Mouse (Mus musculus) lung, embryonic 16.5 days (tissue): ENCODE results near the gene AU018091. TPM values are rescaled to one million over a fixed set of nuclear protein-coding genes. Genes with fewer than 3 reads are reported as not detected.
A peak's percentile ranks its signal among the peaks of the same experiment; 100 is the strongest.
"Not testable (repeated sequence)": the region's sequence is repeated elsewhere in the genome, so short reads cannot be mapped to it uniquely, and the experiment has no call there.

ENCODE experiments used
- ATAC-seq: fragments of 200-750 bp; cut with Nextera tagmentation; 2 replicates; pipeline ENCODE4 v1.8.0; 2017; ENCODE audit warnings: low read depth, mild to moderate bottlenecking, moderate library complexity
- H3K27ac ChIP-seq: fragments of 300-500 bp; sonication (generic); 2 replicates; pipeline ENCODE4 v1.5.1; 2014; ENCODE audit warnings: mild to moderate bottlenecking, control low read depth, low read length
- H3K27me3 ChIP-seq: fragments of 300-500 bp; sonication (generic); 2 replicates; pipeline ENCODE4 v1.6.1; 2014; ENCODE audit warnings: low read depth, low read length, mixed read lengths; ENCODE audit not compliant: control insufficient read depth, insufficient read depth
- H3K36me3 ChIP-seq: fragments of 300-500 bp; sonication (generic); 2 replicates; pipeline ENCODE4 v1.6.1; 2014; ENCODE audit warnings: low read length; ENCODE audit not compliant: control insufficient read depth, insufficient read depth
- H3K4me1 ChIP-seq: fragments of 300-500 bp; sonication (generic); replicated peaks from 2 replicates; pipeline ENCODE4 v1.6.1; 2014; ENCODE audit warnings: low read length, mixed read lengths; ENCODE audit not compliant: control insufficient read depth, insufficient read depth
- H3K4me2 ChIP-seq: fragments of 300-500 bp; sonication (generic); 2 replicates; pipeline ENCODE4 v1.6.1; 2014; ENCODE audit warnings: low read depth, low read length, control low read depth
- H3K4me3 ChIP-seq: fragments of 300-500 bp; sonication (generic); 2 replicates; pipeline ENCODE4 v1.5.1; 2014; ENCODE audit warnings: mild to moderate bottlenecking, low read length, control low read depth
- H3K9ac ChIP-seq: fragments of 300-500 bp; sonication (generic); 2 replicates; pipeline ENCODE4 v1.6.1; 2014; ENCODE audit warnings: low read length, control low read depth
- H3K9me3 ChIP-seq: fragments of 300-500 bp; sonication (generic); 2 replicates; pipeline ENCODE4 v1.6.1; 2016; ENCODE audit warnings: low read length; ENCODE audit not compliant: control insufficient read depth
- WGBS: fragments of 180-500 bp; shearing (Covaris S2); extraction: QIAGEN DNeasy Blood & Tissue Kit; methylation state at CpG from one replicate; pipeline ENCODE4 v1.1.7; 2014; 5-methylcytosine and 5-hydroxymethylcytosine counted together
- microRNA counts: library from miRNA; unstranded; fragments of <30 nt; microRNA quantifications from one replicate; lab custom pipeline; 2016
- microRNA-seq: library from miRNA; unstranded; fragments of <30 nt; microRNA quantifications from one replicate; pipeline ENCODE4, GENCODE M21; 2016
- polyA plus RNA-seq: library from polyadenylated mRNA; unstranded; fragments of >200 nt; fragmentation: Nextera tagmentation; extraction: Ambion mirVana; gene quantifications from 2 replicates; pipeline ENCODE4 v1.2.1, GENCODE M21; 2015

Gene AU018091
- polyA plus RNA-seq, 1 experiment from 2014 or later, result not detected

DNA sequence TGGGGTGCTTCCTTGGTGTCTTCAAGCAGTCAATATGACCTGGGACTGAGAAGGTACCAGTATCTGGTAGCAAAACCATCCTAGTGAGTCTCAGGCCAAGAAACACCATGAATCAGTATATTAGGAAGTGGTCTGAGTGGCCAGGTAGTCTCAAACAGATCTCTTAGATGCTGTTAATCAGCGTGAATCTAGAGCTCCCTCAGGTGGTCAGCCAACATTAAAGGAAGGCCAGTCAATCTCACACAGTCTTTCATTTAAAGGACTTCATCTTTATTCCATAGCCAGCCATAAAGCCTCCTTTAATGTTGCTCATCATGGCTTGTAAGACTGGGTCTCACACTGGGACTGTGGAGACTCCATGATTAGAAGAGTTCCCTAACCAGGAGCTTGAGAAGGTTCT is 25.7 kb downstream of the AU018091 start:
- WGBS, result 13% methylated on average over 1 of the region's 1 CpGs
- H3K27me3 ChIP-seq, result no peaks in the 10 kb centered on the region
- H3K27ac ChIP-seq, result no peak overlapping the region
- no peaks in the 10 kb centered on the region for H3K9me3 ChIP-seq
- no peak overlapping the region for H3K9ac ChIP-seq
- no peak for ATAC-seq
- no peaks in the 10 kb centered on the region for H3K4me1 ChIP-seq
- H3K4me3 ChIP-seq, result no peak overlapping the region
- no peak overlapping the region for H3K4me2 ChIP-seq
- no peaks in the 10 kb centered on the region for H3K36me3 ChIP-seq

DNA sequence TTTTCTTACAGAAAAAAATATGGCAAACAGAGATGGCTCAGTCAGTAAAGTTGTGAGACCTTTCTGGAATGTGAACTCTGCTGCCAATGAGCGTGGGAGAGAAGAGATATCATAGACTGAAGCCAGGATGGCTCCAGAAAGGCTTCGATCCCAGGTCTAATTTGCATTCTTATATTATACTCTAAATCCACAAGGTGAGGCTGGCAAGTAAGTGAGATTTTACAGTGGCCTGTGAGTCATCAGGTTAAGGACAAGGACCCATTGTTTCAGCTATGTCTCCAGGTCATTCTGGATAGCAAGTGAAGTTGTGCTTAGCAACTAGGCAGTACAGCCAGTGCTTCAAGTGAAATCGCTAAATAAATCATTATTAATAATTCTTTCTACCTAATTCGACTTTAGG is 33.4 kb downstream of the AU018091 start:
- H3K36me3 ChIP-seq, result no peaks in the 10 kb centered on the region
- no peak overlapping the region for H3K4me3 ChIP-seq
- no peaks in the 10 kb centered on the region for H3K27me3 ChIP-seq
- ATAC-seq, result no peak
- H3K9me3 ChIP-seq, result no peaks in the 10 kb centered on the region
- WGBS, result 63% methylated on average over 4 of the region's 4 CpGs
- H3K4me1 ChIP-seq, result no peaks in the 10 kb centered on the region
- H3K9ac ChIP-seq, result no peak overlapping the region
- no peak overlapping the region for H3K27ac ChIP-seq
- no peak overlapping the region for H3K4me2 ChIP-seq

DNA sequence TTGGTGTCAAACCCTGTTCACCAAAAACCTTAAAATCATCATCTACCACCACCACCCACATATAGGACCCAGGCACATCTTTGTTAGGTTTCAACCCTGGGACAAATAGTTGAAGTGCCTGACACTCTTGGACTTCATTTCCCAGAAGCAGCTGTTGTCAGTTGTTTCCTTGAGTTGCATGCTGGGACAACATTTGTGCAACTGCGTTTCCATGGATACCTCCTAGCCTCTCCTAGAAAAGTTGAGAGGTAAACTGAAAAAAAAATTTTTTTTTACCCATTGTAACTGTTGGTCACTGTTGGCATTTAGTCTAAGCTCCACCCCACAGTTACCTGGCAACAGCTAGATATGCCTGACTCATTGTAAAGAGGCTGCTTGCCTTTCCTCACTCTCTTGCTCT is 34.3 kb downstream of the AU018091 start:
- no peak for ATAC-seq
- no peak overlapping the region for H3K4me3 ChIP-seq
- no peaks in the 10 kb centered on the region for H3K4me1 ChIP-seq
- H3K9ac ChIP-seq, result no peak overlapping the region
- no peak overlapping the region for H3K27ac ChIP-seq
- WGBS, result 64% methylated on average over 1 of the region's 1 CpGs
- H3K9me3 ChIP-seq, result no peaks in the 10 kb centered on the region
- H3K4me2 ChIP-seq, result no peak overlapping the region
- no peaks in the 10 kb centered on the region for H3K27me3 ChIP-seq
- no peaks in the 10 kb centered on the region for H3K36me3 ChIP-seq

DNA sequence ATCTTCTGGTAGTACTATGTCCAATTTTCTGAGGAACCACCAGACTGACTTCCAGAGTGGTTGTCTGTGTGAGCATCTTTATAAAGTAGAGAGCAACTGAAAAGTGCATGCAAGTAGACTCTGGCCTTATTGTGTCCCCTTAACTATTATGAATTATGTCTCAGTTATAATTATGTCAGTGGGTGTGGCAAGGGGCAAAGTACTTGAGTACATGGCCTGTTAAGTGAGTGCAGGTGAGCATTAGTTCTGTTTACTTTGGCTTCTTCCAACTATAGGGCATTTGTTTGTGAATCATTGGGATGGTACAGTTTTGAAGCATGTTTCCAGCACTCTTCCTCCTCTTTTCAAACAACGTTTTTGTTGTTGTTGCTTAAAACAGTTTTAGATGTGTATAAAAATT is 38.7 kb downstream of the AU018091 start:
- Histone ChIP-seq H3K27me3 (no peaks in the 10 kb centered on the region), H3K36me3 (no peaks in the 10 kb centered on the region), H3K27ac (no peak overlapping the region), H3K9ac (no peak overlapping the region), H3K9me3 (no peaks in the 10 kb centered on the region), H3K4me2 (no peak overlapping the region), H3K4me3 (no peak overlapping the region), H3K4me1 (no peaks in the 10 kb centered on the region)
- ATAC-seq, result no peak
- 44% methylated on average over 1 of the region's 1 CpGs for WGBS

DNA sequence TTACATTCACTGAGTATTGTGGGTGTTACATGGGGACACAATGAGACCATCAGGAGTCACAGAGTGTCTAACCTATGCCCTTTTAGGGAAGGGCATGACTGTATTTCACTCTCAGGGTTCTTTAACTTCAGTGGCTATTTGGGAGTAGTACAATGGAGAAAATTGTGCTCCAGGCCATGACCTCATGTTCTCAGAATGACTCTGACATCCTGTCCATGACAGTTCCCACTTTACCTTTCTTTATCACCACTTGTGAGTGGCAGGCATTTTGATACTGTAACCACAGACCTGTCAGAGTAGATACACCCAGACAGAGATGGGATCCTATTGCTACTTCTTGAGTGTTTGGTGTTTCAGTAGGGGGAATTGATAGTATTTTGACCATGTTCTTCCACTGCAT is 40.4 kb downstream of the AU018091 start:
- not testable (repeated sequence) for H3K9ac ChIP-seq, H3K4me2 ChIP-seq, H3K27ac ChIP-seq, ATAC-seq, H3K4me1 ChIP-seq, H3K9me3 ChIP-seq, H3K4me3 ChIP-seq, H3K36me3 ChIP-seq, H3K27me3 ChIP-seq

DNA sequence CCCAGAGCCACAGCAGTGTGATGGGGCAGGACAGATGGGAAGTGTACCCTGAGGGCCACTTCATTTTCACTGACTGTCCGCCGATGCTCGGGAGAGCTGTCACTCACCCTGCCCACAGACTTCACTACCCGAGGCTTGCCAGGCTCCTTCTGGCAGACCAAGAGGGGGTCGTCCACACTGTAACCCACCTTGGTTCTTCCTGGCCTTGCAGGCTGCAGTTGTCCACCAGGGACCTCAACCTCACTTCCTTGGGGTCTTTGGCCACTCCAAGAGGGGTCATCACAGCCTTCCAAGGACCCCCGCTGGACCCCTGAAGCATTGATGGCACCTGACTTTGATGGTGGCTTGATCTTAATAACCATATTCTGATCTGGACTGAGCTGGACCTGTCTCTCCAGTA is 57.8 kb downstream of the AU018091 start:
- not testable (repeated sequence) for H3K4me1 ChIP-seq, H3K9me3 ChIP-seq, H3K4me3 ChIP-seq, H3K9ac ChIP-seq, H3K4me2 ChIP-seq, H3K27me3 ChIP-seq, H3K36me3 ChIP-seq, ATAC-seq, H3K27ac ChIP-seq
- no CpG with 5 or more reads among the region's 6 CpGs for WGBS

DNA sequence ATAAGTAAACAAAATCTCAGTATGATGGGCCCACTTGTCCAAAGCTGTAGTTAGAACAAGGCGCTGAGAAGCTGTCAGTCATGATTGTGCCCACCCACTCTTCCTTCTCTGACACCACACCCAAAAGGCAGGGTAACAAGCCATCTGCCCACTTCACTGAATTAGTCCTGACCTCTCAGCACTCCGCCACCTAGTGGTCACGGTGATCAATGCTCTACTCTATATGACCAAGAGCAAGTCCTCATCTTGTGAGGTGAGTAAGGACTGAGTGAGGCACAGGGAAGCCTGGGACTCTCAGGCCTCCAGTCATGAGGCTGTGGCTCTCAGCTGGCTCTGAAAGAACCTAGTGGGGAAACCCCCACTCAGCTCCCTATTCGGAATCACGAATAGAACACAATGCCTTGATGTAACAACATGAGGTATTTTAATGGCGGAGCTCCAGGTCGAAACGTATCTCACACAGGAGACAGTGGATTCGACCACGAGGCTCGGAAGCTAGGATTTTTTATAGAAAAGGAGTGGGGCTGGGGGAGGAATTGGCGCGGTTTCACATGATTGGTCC is 62.4 kb downstream of the AU018091 start:
- not testable (repeated sequence) for H3K4me3 ChIP-seq, H3K9me3 ChIP-seq, H3K27me3 ChIP-seq, H3K36me3 ChIP-seq, ATAC-seq, H3K4me1 ChIP-seq, H3K9ac ChIP-seq, H3K4me2 ChIP-seq, H3K27ac ChIP-seq
- WGBS, result 66% methylated on average over 13 of the region's 13 CpGs

MicroRNAs encoded within 50 kb of the gene (microRNA counts, 519-probe panel; counts per million panel counts)
- microRNA mmu-miR-290-3p (lab: Ali Mortazavi, UCI), result 1,473 counts per million, percentile 20 among the panel's probes with 10 or more counts
- microRNA mmu-miR-290-5p (lab: Ali Mortazavi, UCI), result 854 counts per million, percentile 7 among the panel's probes with 10 or more counts
- 1,473 counts per million, percentile 20 among the panel's probes with 10 or more counts for microRNA mmu-miR-291a-3p (lab: Ali Mortazavi, UCI)
- not detected for microRNA mmu-miR-291a-5p (lab: Ali Mortazavi, UCI)
- not detected for microRNA mmu-miR-292-5p (lab: Ali Mortazavi, UCI)

Small RNA genes lying within 50 kb of the gene (microRNA-seq; reads per million reads assigned to microRNA genes)
- gene Mir290a (not detected), gene Mir290b (not detected), gene Mir291a (0.59 reads per million), gene Mir292 (not detected), gene Mir292b (not detected)

Other genes starting within 250 kb of the AU018091 start
- 0.03 TPM in 2 replicates for gene Nlrp12, start 80.5 kb upstream of the AU018091 start, polyA plus RNA-seq
- gene Myadm, start 119.9 kb upstream of the AU018091 start, polyA plus RNA-seq, result 142 and 151 TPM in 2 replicates
- gene Prkcg, start 120.0 kb upstream of the AU018091 start, polyA plus RNA-seq, result 0.24 and 0.58 TPM in 2 replicates
- gene Cacng7, start 163.8 kb upstream of the AU018091 start, polyA plus RNA-seq, result 0.24 and 0.55 TPM in 2 replicates
- 0.73 and 0.79 TPM in 2 replicates for gene Cacng8, start 221.5 kb upstream of the AU018091 start, polyA plus RNA-seq